Comparison of ENCODE assay signal across 10 mouse cellular contexts in the genomic region with DNA sequence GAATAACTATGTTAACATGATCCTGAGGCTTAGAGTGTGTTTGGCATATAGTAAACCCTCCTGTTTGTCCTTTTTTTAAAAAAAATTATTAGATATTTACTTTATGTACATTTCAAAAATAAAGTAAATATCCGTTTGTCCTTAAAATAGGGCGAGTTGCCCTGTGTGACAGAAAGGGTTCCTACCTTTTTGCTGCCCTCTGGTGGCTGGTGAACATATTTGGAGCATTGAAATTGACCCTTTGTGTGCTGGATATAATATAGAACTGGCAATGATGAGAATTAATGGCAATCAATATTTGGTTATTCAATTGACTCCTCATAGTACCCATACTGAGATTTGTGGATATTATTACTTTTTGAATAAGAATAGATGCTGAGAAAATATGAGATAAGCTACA.
A peak's percentile ranks its signal among the peaks of the same experiment; 100 is the strongest.
DNase-seq lines count a peak whose midpoint lies in the region; ATAC-seq lines count a peak whose summit lies in the region.
"Had no signal": no experiment of that assay in that cellular context is flagged by ENCODE, and none has a peak within 500 bp of the region (broad histone marks: within the 10 kb centered on the region; RNA-seq: fewer than 3 reads in every experiment).

No protein-coding gene starts in this region.

- no peak overlapping the region for H3K27ac ChIP-seq in midbrain, embryonic 11.5 days (ENCODE audit: low read depth, low read length)
- no peak overlapping the region for H3K27ac ChIP-seq in midbrain, embryonic 16.5 days (ENCODE audit: low read length)
- no peak overlapping the region for H3K27ac ChIP-seq in forebrain, embryonic 16.5 days (ENCODE audit: low read length)
- H3K27ac ChIP-seq: hindbrain, embryonic 15.5 days had no signal

- H3K4me1 ChIP-seq in midbrain, embryonic 11.5 days (ENCODE audit: control insufficient read depth, insufficient read depth, low read length) = no peaks in the 10 kb centered on the region
- no peaks in the 10 kb centered on the region for H3K4me1 ChIP-seq in midbrain, embryonic 16.5 days (ENCODE audit: control insufficient read depth, insufficient read depth, low read length)
- H3K4me1 ChIP-seq in forebrain, embryonic 16.5 days (replicated peaks; ENCODE audit: control insufficient read depth, insufficient read depth, low read length) = no peaks in the 10 kb centered on the region
- H3K4me1 ChIP-seq: hindbrain, embryonic 15.5 days had no signal

- no peaks in the 10 kb centered on the region for H3K27me3 ChIP-seq in midbrain, embryonic 11.5 days (ENCODE audit: control insufficient read depth, insufficient read depth, low read length)
- no peaks in the 10 kb centered on the region for H3K27me3 ChIP-seq in midbrain, embryonic 16.5 days (ENCODE audit: control insufficient read depth, insufficient read depth, low read depth, low read length)
- H3K27me3 ChIP-seq in forebrain, embryonic 16.5 days (replicated peaks; ENCODE audit: control insufficient read depth, insufficient read depth, low read length) = no peaks in the 10 kb centered on the region
- H3K27me3 ChIP-seq: hindbrain, embryonic 15.5 days had no signal

- no peak overlapping the region for H3K4me2 ChIP-seq in midbrain, embryonic 11.5 days
- no peak overlapping the region for H3K4me2 ChIP-seq in midbrain, embryonic 16.5 days (ENCODE audit: low read length)
- no peak overlapping the region for H3K4me2 ChIP-seq in forebrain, embryonic 16.5 days (ENCODE audit: low read length)
- H3K4me2 ChIP-seq: hindbrain, embryonic 15.5 days had no signal

- WGBS in midbrain, embryonic 11.5 days = 11% methylated on average over 2 of the region's 2 CpGs
- 13% methylated on average over 2 of the region's 2 CpGs for whole genome bisulfite sequencing in midbrain, embryonic 16.5 days
- WGBS in forebrain, embryonic 16.5 days = 10% methylated on average over 2 of the region's 2 CpGs

- H3K9ac ChIP-seq in midbrain, embryonic 11.5 days (ENCODE audit: low read length) = no peak overlapping the region
- H3K9ac ChIP-seq in midbrain, embryonic 16.5 days (ENCODE audit: low read depth, low read length) = no peak overlapping the region
- H3K9ac ChIP-seq in forebrain, embryonic 16.5 days (replicated peaks; ENCODE audit: low read depth, low read length) = no peak overlapping the region
- H3K9ac ChIP-seq: hindbrain, embryonic 15.5 days had no signal

- H3K9me3 ChIP-seq in midbrain, embryonic 11.5 days (ENCODE audit: control insufficient read depth, low read length) = no peaks in the 10 kb centered on the region
- no peaks in the 10 kb centered on the region for H3K9me3 ChIP-seq in midbrain, embryonic 16.5 days (replicated peaks; ENCODE audit: control insufficient read depth, low read length, poor library complexity, severe bottlenecking)
- H3K9me3 ChIP-seq in forebrain, embryonic 16.5 days (ENCODE audit: control insufficient read depth, low read length) = no peaks in the 10 kb centered on the region
- H3K9me3 ChIP-seq: hindbrain, embryonic 15.5 days had no signal

- H3K4me3 ChIP-seq in midbrain, embryonic 11.5 days (ENCODE audit: low read depth, low read length) = no peak overlapping the region
- no peak overlapping the region for H3K4me3 ChIP-seq in midbrain, embryonic 16.5 days (ENCODE audit: low read depth, low read length)
- H3K4me3 ChIP-seq in forebrain, embryonic 16.5 days (replicated peaks; ENCODE audit: low read length) = no peak overlapping the region
- H3K4me3 ChIP-seq: hindbrain, embryonic 15.5 days; myocyte had no signal

- no peak for ATAC-seq in midbrain, embryonic 11.5 days (ENCODE audit: low FRiP score)
- no peak for ATAC-seq in midbrain, embryonic 16.5 days
- 0 out of 2 replicates have a peak, but pooled peaks have one; percentile 44 for ATAC-seq in granulocyte monocyte progenitor cell, adult 5-6 weeks (replicated peaks; ENCODE audit: poor library complexity, severe bottlenecking)
- no peak for ATAC-seq in forebrain, embryonic 16.5 days

- H3K36me3 ChIP-seq in midbrain, embryonic 11.5 days (ENCODE audit: control insufficient read depth, insufficient read depth, low read length) = no peaks in the 10 kb centered on the region
- no peaks in the 10 kb centered on the region for H3K36me3 ChIP-seq in midbrain, embryonic 16.5 days (ENCODE audit: control insufficient read depth, insufficient read depth, low read length)
- H3K36me3 ChIP-seq in forebrain, embryonic 16.5 days (ENCODE audit: control insufficient read depth, insufficient read depth) = no peaks in the 10 kb centered on the region
- H3K36me3 ChIP-seq: hindbrain, embryonic 15.5 days had no signal

- DNase-seq in frontal cortex, postnatal 36 days (ENCODE audit: low spot score in 2 of 2) = peak; percentile 10 to 17
- no peak for DNase-seq in frontal cortex, postnatal 14 days (ENCODE audit: low spot score in 2 of 2)
- peak; percentile 89 for DNase-seq in midbrain, embryonic 11.5 days (ENCODE audit: low spot score, missing footprints)
- peak; percentile 1 for DNase-seq in adrenal gland, adult 8-10 months
- peak; percentile 46 for DNase-seq in lung, postnatal 36 days

Comparison
In these comparisons a context has a peak if more than half of its experiments do, and no peak if none do; other contexts are left out.
1. DNase-seq: peak in frontal cortex, postnatal 36 days (2 of 2), midbrain, embryonic 11.5 days (single experiment), adrenal gland, adult 8-10 months (single experiment) and lung, postnatal 36 days (single experiment); none in frontal cortex, postnatal 14 days (0 of 2).